Mouse (Mus musculus) CH12.LX (cell line): ENCODE results near the gene Egfl7. TPM values are rescaled to one million over a fixed set of nuclear protein-coding genes. Genes with fewer than 3 reads are reported as not detected.

Source experiments
- DNase-seq: peaks from one replicate; pipeline ENCODE4 v3.0.0-alpha.2; 2013; ENCODE audit errors: extremely low read depth
- H3K27ac ChIP-seq: 2 replicates; pipeline ENCODE4 v1.5.1; 2012; ENCODE audit warnings: low read depth, mild to moderate bottlenecking, control low read depth, moderate library complexity; ENCODE audit not compliant: insufficient read depth
- H3K27me3 ChIP-seq: replicated peaks from 2 replicates; pipeline ENCODE3; 2012; ENCODE audit warnings: inconsistent platforms
- H3K36me3 ChIP-seq, 2 experiments: replicated peaks in 1 of 2; 2 replicates each; pipeline versions ENCODE3 to v1.6.1; 2012; ENCODE audit warnings: inconsistent platforms in 1 of 2, low read length in 1 of 2, mild to moderate bottlenecking in 1 of 2, mixed read lengths in 1 of 2, moderate library complexity in 1 of 2; ENCODE audit not compliant: control insufficient read depth in 1 of 2, insufficient read depth in 1 of 2
- H3K4me1 ChIP-seq, 2 experiments: 2 replicates each; pipeline ENCODE4 v1.6.1; 2012; ENCODE audit warnings: inconsistent platforms in 1 of 2, moderate library complexity in 1 of 2; ENCODE audit not compliant: insufficient read depth in 2 of 2, control insufficient read depth in 1 of 2
- H3K4me2 ChIP-seq: 2 replicates; pipeline ENCODE4 v1.6.1; 2012; ENCODE audit warnings: low read depth, mild to moderate bottlenecking, control low read depth; ENCODE audit not compliant: poor library complexity, insufficient read depth, severe bottlenecking
- H3K4me3 ChIP-seq, 3 experiments: fragments of 150-350 bp in 1 of 3; sonication (generic) in 1 of 3; replicated peaks in 1 of 3; 2 replicates each; pipeline versions ENCODE3 to v1.5.1; 2011 to 2012; ENCODE audit warnings: low read depth in 2 of 3, low read length in 2 of 3, mild to moderate bottlenecking in 2 of 3, moderate library complexity in 2 of 3, control low read depth in 1 of 3, improper control_type of control experiment in 1 of 3, inconsistent platforms in 1 of 3, mixed read lengths in 1 of 3; ENCODE audit not compliant: poor library complexity in 1 of 3
- H3K79me2 ChIP-seq: replicated peaks from 2 replicates; pipeline ENCODE4 v1.6.1; 2012; ENCODE audit warnings: mild to moderate bottlenecking, moderate library complexity; ENCODE audit not compliant: control insufficient read depth, poor library complexity, insufficient read depth, severe bottlenecking; ENCODE audit errors: extremely low read depth
- H3K9ac ChIP-seq: 2 replicates; pipeline ENCODE4 v1.6.1; 2012; ENCODE audit warnings: low read depth, mild to moderate bottlenecking, control low read depth, moderate library complexity; ENCODE audit not compliant: insufficient read depth
- H3K9me3 ChIP-seq: replicated peaks from 2 replicates; pipeline ENCODE3; 2012; ENCODE audit warnings: low read length, inconsistent platforms, mixed read lengths
- BHLHE40 ChIP-seq: IDR thresholded peaks from 2 replicates; pipeline ENCODE4 v1.6.1; 2011; ENCODE audit warnings: mild to moderate bottlenecking, low read depth, low read length, improper control_type of control experiment
- CHD1 ChIP-seq: IDR thresholded peaks from 2 replicates; pipeline ENCODE4 v1.6.1; 2012; ENCODE audit warnings: low read depth, low read length, improper control_type of control experiment, inconsistent platforms
- CHD2 ChIP-seq: IDR thresholded peaks from 2 replicates; pipeline ENCODE4 v1.6.1; 2011; ENCODE audit warnings: low read length, improper control_type of control experiment
- CTCF ChIP-seq, 2 experiments: IDR thresholded peaks in 1 of 2; conservative IDR thresholded peaks in 1 of 2; 2 replicates each; pipeline ENCODE4 v1.5.1; 2011 to 2012; ENCODE audit warnings: low read depth in 2 of 2, low read length in 2 of 2, improper control_type of control experiment in 1 of 2, inconsistent platforms in 1 of 2, mild to moderate bottlenecking in 1 of 2, moderate library complexity in 1 of 2
- E2F4 ChIP-seq: IDR thresholded peaks from 2 replicates; pipeline ENCODE4 v1.6.1; 2011; ENCODE audit warnings: low read depth, low read length, improper control_type of control experiment; ENCODE audit not compliant: insufficient replicate concordance
- ELF1 ChIP-seq: IDR thresholded peaks from 2 replicates; pipeline ENCODE4 v1.6.1; 2014; ENCODE audit warnings: low read depth, mild to moderate bottlenecking, inconsistent platforms, low read length, improper control_type of control experiment
- EP300 ChIP-seq: IDR thresholded peaks from 2 replicates; pipeline ENCODE4 v1.6.1; 2011; ENCODE audit warnings: low read length, improper control_type of control experiment
- ETS1 ChIP-seq: conservative IDR thresholded peaks from 2 replicates; pipeline ENCODE4 v1.6.1; 2012; ENCODE audit warnings: low read depth, mild to moderate bottlenecking, inconsistent platforms, low read length, improper control_type of control experiment, moderate library complexity
- GABPA ChIP-seq: IDR thresholded peaks from 2 replicates; pipeline ENCODE4 v1.6.1; 2012; ENCODE audit warnings: low read depth, low read length, improper control_type of control experiment, inconsistent platforms; ENCODE audit not compliant: insufficient replicate concordance
- HCFC1 ChIP-seq: IDR thresholded peaks from 2 replicates; pipeline ENCODE4 v1.6.1; 2012; ENCODE audit warnings: low read depth, mild to moderate bottlenecking, inconsistent platforms, low read length, improper control_type of control experiment
- JUND ChIP-seq: conservative IDR thresholded peaks from 2 replicates; pipeline ENCODE4 v1.6.1; 2011; ENCODE audit warnings: low read depth, low read length, improper control_type of control experiment
- KAT2A ChIP-seq: IDR thresholded peaks from 2 replicates; pipeline ENCODE4 v1.6.1; 2012; ENCODE audit warnings: low read length, improper control_type of control experiment, inconsistent platforms; ENCODE audit not compliant: insufficient replicate concordance
- MAFK ChIP-seq: IDR thresholded peaks from 2 replicates; pipeline ENCODE4 v1.6.1; 2011; ENCODE audit warnings: low read length, improper control_type of control experiment; ENCODE audit not compliant: insufficient replicate concordance
- MAZ ChIP-seq: IDR thresholded peaks from 2 replicates; pipeline ENCODE4 v1.6.1; 2012; ENCODE audit warnings: low read depth, mild to moderate bottlenecking, inconsistent platforms, low read length, improper control_type of control experiment, moderate library complexity
- MEF2A ChIP-seq: IDR thresholded peaks from 2 replicates; pipeline ENCODE4 v1.6.1; 2014; ENCODE audit warnings: low read depth, mild to moderate bottlenecking, inconsistent platforms, low read length, improper control_type of control experiment, borderline replicate concordance
- MXI1 ChIP-seq: IDR thresholded peaks from 2 replicates; pipeline ENCODE4 v1.6.1; 2011; ENCODE audit warnings: mild to moderate bottlenecking, low read depth, low read length, improper control_type of control experiment
- MYC ChIP-seq: IDR thresholded peaks from 2 replicates; pipeline ENCODE4 v1.6.1; 2011; ENCODE audit warnings: low read depth, mild to moderate bottlenecking, improper control_type of control experiment, low read length
- NELFE ChIP-seq: IDR thresholded peaks from 2 replicates; pipeline ENCODE4 v1.6.1; 2011; ENCODE audit warnings: low read depth, low read length, improper control_type of control experiment
- NRF1 ChIP-seq: IDR thresholded peaks from 2 replicates; pipeline ENCODE4 v1.6.1; 2014; ENCODE audit warnings: low read depth, mild to moderate bottlenecking, inconsistent platforms, low read length, improper control_type of control experiment, moderate library complexity
- POLR2A ChIP-seq: IDR thresholded peaks from 2 replicates; pipeline ENCODE4 v1.6.1; 2011; ENCODE audit warnings: low read depth, mild to moderate bottlenecking, improper control_type of control experiment, low read length
- POLR2AphosphoS2 ChIP-seq: IDR thresholded peaks from 2 replicates; pipeline ENCODE4 v1.6.1; 2011; ENCODE audit warnings: low read depth, low read length, improper control_type of control experiment
- RAD21 ChIP-seq: IDR thresholded peaks from 2 replicates; pipeline ENCODE4 v1.6.1; 2011; ENCODE audit warnings: low read depth, mild to moderate bottlenecking, low read length, improper control_type of control experiment, moderate library complexity
- RCOR1 ChIP-seq: conservative IDR thresholded peaks from 2 replicates; pipeline ENCODE4 v1.6.1; 2012; ENCODE audit warnings: low read depth, mild to moderate bottlenecking, inconsistent platforms, low read length, improper control_type of control experiment
- SIN3A ChIP-seq: IDR thresholded peaks from 2 replicates; pipeline ENCODE4 v1.6.1; 2012; ENCODE audit warnings: low read length, improper control_type of control experiment, inconsistent platforms
- SMC3 ChIP-seq: IDR thresholded peaks from 2 replicates; pipeline ENCODE4 v1.6.1; 2011; ENCODE audit warnings: low read depth, low read length, improper control_type of control experiment
- TBP ChIP-seq: conservative IDR thresholded peaks from 2 replicates; pipeline ENCODE4 v1.6.1; 2011; ENCODE audit warnings: low read depth, low read length, improper control_type of control experiment
- TCF12 ChIP-seq: IDR thresholded peaks from 2 replicates; pipeline ENCODE4 v1.6.1; 2014; ENCODE audit warnings: low read depth, mild to moderate bottlenecking, inconsistent platforms, low read length, improper control_type of control experiment
- USF1 ChIP-seq: IDR thresholded peaks from 2 replicates; pipeline ENCODE4 v1.6.1; 2014; ENCODE audit warnings: low read depth, mild to moderate bottlenecking, inconsistent platforms, low read length, improper control_type of control experiment
- ZC3H11A ChIP-seq: IDR thresholded peaks from 2 replicates; pipeline ENCODE4 v1.6.1; 2012; ENCODE audit warnings: low read depth, mild to moderate bottlenecking, inconsistent platforms, low read length, improper control_type of control experiment
- ZKSCAN1 ChIP-seq: IDR thresholded peaks from 2 replicates; pipeline ENCODE4 v1.6.1; 2012; ENCODE audit warnings: low read depth, inconsistent platforms, low read length, improper control_type of control experiment, borderline replicate concordance
- ZMIZ1 ChIP-seq: IDR thresholded peaks from 2 replicates; pipeline ENCODE4 v1.6.1; 2012; ENCODE audit warnings: low read depth, mild to moderate bottlenecking, inconsistent platforms, low read length, improper control_type of control experiment
- ZNF384 ChIP-seq: IDR thresholded peaks from 2 replicates; pipeline ENCODE4 v1.6.1; 2012; ENCODE audit warnings: low read depth, low read length, improper control_type of control experiment, inconsistent platforms
- dilution Hi-C: fragments of 300-500 bp; cut with MboI; formaldehyde crosslinking; loops from 2 replicates; pipeline ENCODE4 v1.14.3; 2020; ENCODE audit warnings: low sequenced_read_pairs; ENCODE audit not compliant: extremely low pct_unique_long_range_greater_than_20kb, extremely low pct_ligation_motif_present
- in situ Hi-C: fragments of 300-500 bp; cut with MboI; formaldehyde crosslinking; loops from 3 replicates; pipeline ENCODE4 v1.14.3; 2019; ENCODE audit warnings: low sequenced_read_pairs, low pct_ligation_motif_present, low pct_unique_long_range_greater_than_20kb, mixed read lengths
- polyA plus RNA-seq: library from polyadenylated mRNA; unstranded; fragments of >175 nt; gene quantifications from 2 replicates; pipeline ENCODE4 v1.2.1, GENCODE M21; 2012; ENCODE audit warnings: low read depth; ENCODE audit not compliant: insufficient read length
- total RNA-seq, 2 experiments: library from RNA; depleted of rRNA; stranded (reverse); fragments of 300-350 nt in 1 of 2; fragments of >200 nt in 1 of 2; gene quantifications; 2 replicates each; pipeline ENCODE4 v1.2.3; 2012 to 2014

Egfl7 gene
- total and polyA plus RNA-seq, 3 experiments, result 20.1 to 39.3 (median 24.7) TPM

DNA sequence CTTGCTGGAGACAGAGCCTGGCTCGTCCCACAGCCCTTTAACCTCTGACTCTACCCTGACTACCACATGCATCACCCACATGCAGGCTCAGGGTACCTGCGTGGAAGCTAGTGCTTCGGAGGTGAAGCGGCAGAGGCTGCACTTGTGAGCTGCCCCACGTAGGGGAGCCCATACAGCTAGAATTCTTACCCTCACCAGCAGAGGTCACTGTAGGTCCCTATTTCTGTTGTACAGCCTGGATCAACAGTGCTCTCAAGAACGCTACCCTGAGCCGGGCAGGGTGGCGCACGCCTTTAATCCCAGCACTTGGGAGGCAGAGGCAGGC lies 14.2 kb downstream of the Egfl7 start:
- Histone ChIP-seq H3K36me3 (peaks cover 0 to 45% of the 10 kb centered on the region in 2 experiments), H3K9ac (no peak overlapping the region), H3K4me2 (no peak overlapping the region), H3K9me3 (no peaks in the 10 kb centered on the region), H3K27ac (no peak overlapping the region), H3K4me1 (no peaks in the 10 kb centered on the region), H3K27me3 (no peaks in the 10 kb centered on the region), H3K4me3 (no peak overlapping the region), H3K79me2 (no peaks in the 10 kb centered on the region)
- in situ Hi-C loops (no loop called here), dilution Hi-C loops (no loop called here)
- DNase-seq, result peak; percentile 76
- 0 out of 2 replicates have a peak, but pooled peaks have one; percentile 33 for TF ChIP-seq TBP
- TF ChIP-seq TCF12, result no peak
- no peak for TF ChIP-seq MXI1
- peak; percentile 55 for TF ChIP-seq RAD21
- TF ChIP-seq ETS1, result no peak
- TF ChIP-seq ELF1, result no peak
- TF ChIP-seq NRF1, result no peak
- TF ChIP-seq JUND, result no peak
- TF ChIP-seq HCFC1, result no peak
- TF ChIP-seq ZMIZ1, result no peak
- TF ChIP-seq ZC3H11A, result no peak
- TF ChIP-seq CHD2, result no peak
- no peak for TF ChIP-seq ZNF384
- TF ChIP-seq MAFK, result no peak
- no peak for TF ChIP-seq MEF2A
- no peak for TF ChIP-seq MYC
- TF ChIP-seq KAT2A, result no peak
- no peak for TF ChIP-seq E2F4
- TF ChIP-seq BHLHE40, result no peak
- TF ChIP-seq NELFE, result no peak
- no peak for TF ChIP-seq RCOR1
- no peak for TF ChIP-seq EP300
- TF ChIP-seq POLR2A, result no peak
- peak; percentile 35; the same call in 1 of the 2 replicates for TF ChIP-seq SMC3
- TF ChIP-seq SIN3A, result no peak
- TF ChIP-seq MAZ, result no peak
- no peak for TF ChIP-seq POLR2AphosphoS2
- peak; percentile 19 to 73; a peak in 3 of 4 replicates for TF ChIP-seq CTCF (conservative IDR thresholded peaks at IDR 0.05 in 1 of 2, IDR thresholded peaks at IDR 0.05 in 1 of 2; ENCODE audit: low read depth in 2 of 2, low read length in 2 of 2)
- no peak for TF ChIP-seq ZKSCAN1
- no peak for TF ChIP-seq CHD1
- TF ChIP-seq USF1, result no peak
- no peak for TF ChIP-seq GABPA
